9 mouse cellular contexts compared by ENCODE assay signal in the genomic region with DNA sequence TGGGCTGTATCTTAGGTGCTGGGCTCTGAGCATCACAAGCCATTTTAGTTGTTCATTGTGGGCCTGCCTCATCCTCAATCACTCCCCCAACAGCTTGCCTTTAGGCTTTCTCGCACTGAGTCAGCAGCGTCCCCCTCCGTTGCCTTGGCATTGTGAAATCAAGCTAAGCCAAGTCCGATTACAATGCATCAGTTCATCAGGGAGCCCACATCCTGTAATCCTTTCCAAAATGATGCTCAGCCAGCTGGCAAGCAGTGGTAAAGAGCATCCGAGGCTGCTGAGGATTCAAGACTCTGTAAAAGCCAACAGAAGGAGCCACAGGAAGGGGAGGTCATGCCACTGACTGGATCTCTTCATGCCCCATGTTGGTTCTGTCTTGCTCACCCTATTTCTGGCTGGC. TPM values are rescaled to one million over a fixed set of nuclear protein-coding genes. Genes with fewer than 3 reads are reported as not detected.
DNase-seq lines count a peak whose midpoint lies in the region; ATAC-seq lines count a peak whose summit lies in the region.
"Had no signal": no experiment of that assay in that cellular context is flagged by ENCODE, and none has a peak within 500 bp of the region (broad histone marks: within the 10 kb centered on the region; RNA-seq: fewer than 3 reads in every experiment).

No protein-coding gene starts in this region.

- no peaks in the 10 kb centered on the region for H3K36me3 ChIP-seq in midbrain, embryonic 14.5 days (ENCODE audit: control insufficient read depth, insufficient read depth, low read length)
- no peaks in the 10 kb centered on the region for H3K36me3 ChIP-seq in midbrain, embryonic 13.5 days
- no peaks in the 10 kb centered on the region for H3K36me3 ChIP-seq in kidney, embryonic 16.5 days (ENCODE audit: insufficient read depth, low read length)
- no peaks in the 10 kb centered on the region for H3K36me3 ChIP-seq in forebrain, embryonic 15.5 days
- H3K36me3 ChIP-seq: liver, embryonic 15.5 days had no signal

- no peaks in the 10 kb centered on the region for H3K9me3 ChIP-seq in midbrain, embryonic 14.5 days (ENCODE audit: control insufficient read depth, low read length)
- no peaks in the 10 kb centered on the region for H3K9me3 ChIP-seq in midbrain, embryonic 13.5 days
- no peaks in the 10 kb centered on the region for H3K9me3 ChIP-seq in kidney, embryonic 16.5 days (ENCODE audit: low read length)
- H3K9me3 ChIP-seq in forebrain, embryonic 15.5 days = no peaks in the 10 kb centered on the region
- H3K9me3 ChIP-seq: liver, embryonic 15.5 days had no signal

- H3K4me1 ChIP-seq in midbrain, embryonic 14.5 days (ENCODE audit: control insufficient read depth, insufficient read depth, low read length) = no peaks in the 10 kb centered on the region
- no peaks in the 10 kb centered on the region for H3K4me1 ChIP-seq in midbrain, embryonic 13.5 days (replicated peaks)
- no peaks in the 10 kb centered on the region for H3K4me1 ChIP-seq in kidney, embryonic 16.5 days (ENCODE audit: insufficient read depth, low read length)
- H3K4me1 ChIP-seq in forebrain, embryonic 15.5 days = no peaks in the 10 kb centered on the region
- H3K4me1 ChIP-seq: liver, embryonic 15.5 days had no signal

- H3K9ac ChIP-seq in midbrain, embryonic 14.5 days (replicated peaks; ENCODE audit: low read length) = no peak overlapping the region
- no peak overlapping the region for H3K9ac ChIP-seq in midbrain, embryonic 13.5 days (replicated peaks)
- no peak overlapping the region for H3K9ac ChIP-seq in kidney, embryonic 16.5 days (replicated peaks; ENCODE audit: low read length)
- no peak overlapping the region for H3K9ac ChIP-seq in forebrain, embryonic 15.5 days (replicated peaks)
- H3K9ac ChIP-seq: liver, embryonic 15.5 days had no signal

- ATAC-seq in midbrain, embryonic 14.5 days (ENCODE audit: low FRiP score, low TSS enrichment) = no peak
- ATAC-seq in midbrain, embryonic 13.5 days = no peak
- ATAC-seq in kidney, embryonic 16.5 days (ENCODE audit: low FRiP score, low TSS enrichment) = no peak
- no peak for ATAC-seq in forebrain, embryonic 15.5 days (replicated peaks)

- H3K27ac ChIP-seq in midbrain, embryonic 14.5 days (replicated peaks; ENCODE audit: low read depth, low read length) = no peak overlapping the region
- no peak overlapping the region for H3K27ac ChIP-seq in midbrain, embryonic 13.5 days
- no peak overlapping the region for H3K27ac ChIP-seq in kidney, embryonic 16.5 days (ENCODE audit: low read length)
- no peak overlapping the region for H3K27ac ChIP-seq in forebrain, embryonic 15.5 days (replicated peaks)
- H3K27ac ChIP-seq: liver, embryonic 15.5 days had no signal

- H3K27me3 ChIP-seq in midbrain, embryonic 14.5 days (ENCODE audit: control insufficient read depth, insufficient read depth, low read length) = no peaks in the 10 kb centered on the region
- H3K27me3 ChIP-seq in midbrain, embryonic 13.5 days = no peaks in the 10 kb centered on the region
- no peaks in the 10 kb centered on the region for H3K27me3 ChIP-seq in kidney, embryonic 16.5 days (ENCODE audit: insufficient read depth, low read length)
- H3K27me3 ChIP-seq in forebrain, embryonic 15.5 days = no peaks in the 10 kb centered on the region
- H3K27me3 ChIP-seq: liver, embryonic 15.5 days had no signal

- no peak overlapping the region for H3K4me2 ChIP-seq in midbrain, embryonic 14.5 days (ENCODE audit: low read length)
- H3K4me2 ChIP-seq in midbrain, embryonic 13.5 days (replicated peaks) = no peak overlapping the region
- H3K4me2 ChIP-seq in kidney, embryonic 16.5 days (replicated peaks; ENCODE audit: low read depth, low read length) = no peak overlapping the region
- no peak overlapping the region for H3K4me2 ChIP-seq in forebrain, embryonic 15.5 days (replicated peaks)
- H3K4me2 ChIP-seq: liver, embryonic 15.5 days had no signal

- peak; percentile 54 for DNase-seq in midbrain, embryonic 14.5 days
- DNase-seq in frontal cortex, adult 2 months (ENCODE audit: extremely low spot score in 1 of 2, low spot score in 1 of 2) = peak; percentile 46 to 78
- peak; percentile 42 to 73 for DNase-seq in left cerebral cortex, adult 9 months (ENCODE audit: low spot score in 2 of 2)
- DNase-seq in right cerebral cortex, postnatal 36 days (ENCODE audit: low spot score in 2 of 2) = peak; percentile 55 to 56
- DNase-seq in urinary bladder, postnatal 10 days (ENCODE audit: low spot score) = no peak

- no peak overlapping the region for H3K4me3 ChIP-seq in midbrain, embryonic 14.5 days (replicated peaks; ENCODE audit: low read depth, low read length)
- no peak overlapping the region for H3K4me3 ChIP-seq in midbrain, embryonic 13.5 days (replicated peaks)
- no peak overlapping the region for H3K4me3 ChIP-seq in kidney, embryonic 16.5 days (ENCODE audit: low read length)
- H3K4me3 ChIP-seq in forebrain, embryonic 15.5 days = no peak overlapping the region
- H3K4me3 ChIP-seq: liver, embryonic 15.5 days had no signal

- 54% methylated on average over 5 of the region's 5 CpGs for WGBS in midbrain, embryonic 14.5 days
- WGBS in midbrain, embryonic 13.5 days = 67% methylated on average over 5 of the region's 5 CpGs
- WGBS in kidney, embryonic 16.5 days = 78% methylated on average over 5 of the region's 5 CpGs
- 36% methylated on average over 5 of the region's 5 CpGs for WGBS in forebrain, embryonic 15.5 days

RNA-seq across cellular contexts. Expression of a gene that starts 15.3 kb away (rescaled TPM):
- 0.03 TPM in 1 of 2 replicates, not detected in the other for polyA plus RNA-seq in midbrain, embryonic 14.5 days (2014; fragmentation: Nextera tagmentation; extraction: Ambion mirVana)
- polyA plus RNA-seq in midbrain, embryonic 13.5 days (2015; fragmentation: Nextera tagmentation; extraction: Ambion mirVana) = not detected in 2 replicates
- 0.02 TPM in 1 of 2 replicates, not detected in the other for polyA plus RNA-seq in frontal cortex, adult 2 months (2012; rRNA removed)
- 0.01 and 0.03 TPM in 2 replicates for polyA plus RNA-seq in kidney, embryonic 16.5 days (2015; fragmentation: Nextera tagmentation; extraction: Ambion mirVana)
- 0.04 TPM in 1 of 2 replicates, not detected in the other for polyA plus RNA-seq in forebrain, embryonic 15.5 days (2015; fragmentation: Nextera tagmentation; extraction: Ambion mirVana)
- polyA plus RNA-seq: liver, embryonic 15.5 days had no signal

RNA-seq across cellular contexts. Expression of a gene that starts 32.9 kb away (rescaled TPM):
- polyA plus RNA-seq in midbrain, embryonic 14.5 days (2014; fragmentation: Nextera tagmentation; extraction: Ambion mirVana) = 0.16 and 0.18 TPM in 2 replicates
- polyA plus RNA-seq in midbrain, embryonic 13.5 days (2015; fragmentation: Nextera tagmentation; extraction: Ambion mirVana) = not detected in 2 replicates
- polyA plus RNA-seq in frontal cortex, adult 2 months (2012; rRNA removed) = 0.22 and 0.23 TPM in 2 replicates
- polyA plus RNA-seq in kidney, embryonic 16.5 days (2015; fragmentation: Nextera tagmentation; extraction: Ambion mirVana) = not detected in 2 replicates
- polyA plus RNA-seq in forebrain, embryonic 15.5 days (2015; fragmentation: Nextera tagmentation; extraction: Ambion mirVana) = 0.14 TPM in 1 of 2 replicates, not detected in the other
